In genomic region chr8:106518763-106519162, GRCm38 (mm10) we compare ENCODE assay signal across 23 mouse cellular contexts. TPM values are rescaled to one million over a fixed set of nuclear protein-coding genes. Genes with fewer than 3 reads are reported as not detected.
DNase-seq lines count a peak whose midpoint lies in the region; ATAC-seq and TF ChIP-seq lines count a peak whose summit lies in the region.
"Had no signal": no experiment of that assay in that cellular context is flagged by ENCODE, and none has a peak within 500 bp of the region (broad histone marks: within the 10 kb centered on the region; RNA-seq: fewer than 3 reads in every experiment).

No protein-coding gene starts in this region.

- no peaks in the 10 kb centered on the region for H3K79me2 ChIP-seq in heart, adult 2 months (replicated peaks; ENCODE audit: control insufficient read depth, insufficient read depth, low read length)

- ATAC-seq in heart, embryonic 14.5 days (ENCODE audit: insufficient number of reproducible peaks, insufficient read depth, low FRiP score, low read depth): peak; percentile 44; the same call in 1 of the 2 replicates
- ATAC-seq in activated CD4-positive, CD25-positive, alpha-beta regulatory T cell, adult 4 months: no peak
- ATAC-seq: forebrain, embryonic 14.5 days had no signal

- no peak for TF ChIP-seq CTCF in heart, adult 2 months (IDR thresholded peaks at IDR 0.05)

- no peaks in the 10 kb centered on the region for H3K9me3 ChIP-seq in heart, embryonic 14.5 days (ENCODE audit: control insufficient read depth, low read length)
- H3K9me3 ChIP-seq in limb, embryonic 10.5 days (replicated peaks): no peaks in the 10 kb centered on the region
- H3K9me3 ChIP-seq: embryonic facial prominence, embryonic 12.5 days; hindbrain, embryonic 15.5 days; limb, embryonic 13.5 days; liver, embryonic 15.5 days; neural tube, embryonic 15.5 days had no signal

- H3K4me2 ChIP-seq in heart, embryonic 14.5 days (ENCODE audit: low read length): 0 out of 2 replicates have a peak overlapping the region, but pooled peaks have one; percentile 22
- H3K4me2 ChIP-seq: embryonic facial prominence, embryonic 12.5 days; hindbrain, embryonic 15.5 days; limb, embryonic 13.5 days; liver, embryonic 15.5 days; neural tube, embryonic 15.5 days had no signal

- TF ChIP-seq POLR2A in heart, adult 2 months (IDR thresholded peaks at IDR 0.05; ENCODE audit: insufficient read depth, low read depth, low read length): no peak

- peak overlapping the region; percentile 81 to 89 for H3K27ac ChIP-seq in heart, embryonic 14.5 days (replicated peaks in 1 of 2; ENCODE audit: control insufficient read depth in 1 of 2, insufficient read depth in 1 of 2, low read depth in 2 of 2, low read length in 2 of 2)
- no peak overlapping the region for H3K27ac ChIP-seq in heart, adult 2 months
- H3K27ac ChIP-seq in limb, embryonic 10.5 days: 0 out of 2 replicates have a peak overlapping the region, but pooled peaks have one; percentile 21
- H3K27ac ChIP-seq: embryonic facial prominence, embryonic 12.5 days; hindbrain, embryonic 15.5 days; limb, embryonic 13.5 days; liver, embryonic 15.5 days; neural tube, embryonic 15.5 days had no signal

- H3K9ac ChIP-seq in heart, embryonic 14.5 days (ENCODE audit: low read length): no peak overlapping the region
- H3K9ac ChIP-seq in heart, adult 2 months (ENCODE audit: low read depth, low read length): no peak overlapping the region
- H3K9ac ChIP-seq: embryonic facial prominence, embryonic 12.5 days; hindbrain, embryonic 15.5 days; limb, embryonic 13.5 days; liver, embryonic 15.5 days; neural tube, embryonic 15.5 days had no signal

- TF ChIP-seq EP300 in heart, adult 2 months (IDR thresholded peaks at IDR 0.05; ENCODE audit: insufficient read depth, low read depth, low read length): no peak

- intact Hi-C loops in heart, adult 2 months (cut with DNase I): no loop called here

- H3K36me3 ChIP-seq in heart, embryonic 14.5 days (ENCODE audit: control insufficient read depth, insufficient read depth, low read length): peaks cover 8% of the 10 kb centered on the region; the same call in 1 of the 2 replicates
- H3K36me3 ChIP-seq in heart, adult 2 months (ENCODE audit: control insufficient read depth, insufficient read depth, low read length): no peaks in the 10 kb centered on the region
- peaks cover 42% of the 10 kb centered on the region for H3K36me3 ChIP-seq in limb, embryonic 10.5 days
- H3K36me3 ChIP-seq: embryonic facial prominence, embryonic 12.5 days; hindbrain, embryonic 15.5 days; liver, embryonic 15.5 days; neural tube, embryonic 15.5 days had no signal

- no peak for DNase-seq in heart, adult 2 months
- peak; percentile 64 for DNase-seq in 3134 (ENCODE audit: extremely low read depth, insufficient read length, low spot score)
- peak; percentile 56 for DNase-seq in Muller cell, postnatal 12 days (ENCODE audit: inconsistent ontology term)
- no peak for DNase-seq in limb, embryonic 10.5 days (ENCODE audit: low spot score)
- DNase-seq in spleen, adult 18-20 months: no peak
- DNase-seq in cerebellum, adult 9-10 months: no peak
- DNase-seq: cerebellum, postnatal 36 days; retina, postnatal 1 day had no signal

- no peak overlapping the region for H3K4me3 ChIP-seq in heart, embryonic 14.5 days (ENCODE audit: control insufficient read depth in 1 of 2, insufficient read depth in 1 of 2, low read depth in 1 of 2, low read length in 2 of 2)
- no peak overlapping the region for H3K4me3 ChIP-seq in heart, adult 2 months
- no peak overlapping the region for H3K4me3 ChIP-seq in limb, embryonic 10.5 days
- H3K4me3 ChIP-seq: embryonic facial prominence, embryonic 12.5 days; hindbrain, embryonic 15.5 days; limb, embryonic 13.5 days; liver, embryonic 15.5 days; megakaryocyte, embryonic 14.5 days; neural tube, embryonic 15.5 days had no signal

- 2% methylated on average over 3 of the region's 3 CpGs for WGBS in heart, embryonic 14.5 days
- 7% methylated on average over 3 of the region's 3 CpGs for WGBS in heart, adult 2 months
- WGBS in limb, embryonic 10.5 days: 20% methylated on average over 3 of the region's 3 CpGs

- no peaks in the 10 kb centered on the region for H3K27me3 ChIP-seq in heart, embryonic 14.5 days (ENCODE audit: control insufficient read depth, insufficient read depth, low read length)
- H3K27me3 ChIP-seq in heart, adult 2 months (ENCODE audit: control insufficient read depth, insufficient read depth, low read length): no peaks in the 10 kb centered on the region
- no peaks in the 10 kb centered on the region for H3K27me3 ChIP-seq in limb, embryonic 10.5 days (ENCODE audit: low read depth, poor library complexity, severe bottlenecking)
- H3K27me3 ChIP-seq: CH12.LX; embryonic facial prominence, embryonic 12.5 days; limb, embryonic 13.5 days had no signal

- peaks cover 33 to 68% of the 10 kb centered on the region in 2 experiments for H3K4me1 ChIP-seq in heart, embryonic 14.5 days (ENCODE audit: control insufficient read depth in 2 of 2, insufficient read depth in 2 of 2, low read length in 2 of 2)
- H3K4me1 ChIP-seq in heart, adult 2 months (ENCODE audit: control insufficient read depth, insufficient read depth, low read length): no peaks in the 10 kb centered on the region
- peaks cover 68% of the 10 kb centered on the region for H3K4me1 ChIP-seq in limb, embryonic 10.5 days
- H3K4me1 ChIP-seq: embryonic facial prominence, embryonic 12.5 days; hindbrain, embryonic 15.5 days; liver, embryonic 15.5 days; megakaryocyte, embryonic 14.5 days had no signal

RNA-seq across cellular contexts. Expression of gene Cdh3, which starts 8.1 kb away (rescaled TPM):
- 9.2 and 15.0 TPM in 2 replicates for polyA plus RNA-seq in heart, embryonic 14.5 days (2014; fragmentation: Nextera tagmentation; extraction: Ambion mirVana)
- 1 to 10 TPM in 1 of 2 experiments, under 1 TPM in 1; 0.91 to 1.1 TPM for total RNA-seq in heart, adult 2 months (2021)
- polyA plus RNA-seq in heart, adult 2 months (2012; rRNA removed): 1.2 and 1.4 TPM in 2 replicates
- 29.7 and 34.5 TPM in 2 replicates for polyA plus RNA-seq in limb, embryonic 10.5 days (2016; fragmentation: Nextera tagmentation; extraction: Ambion mirVana)
- polyA plus RNA-seq in activated CD4-positive, CD25-positive, alpha-beta regulatory T cell, adult 4 months (2017; shearing (Covaris generic)): not detected
- total RNA-seq: CH12.LX had no signal

RNA-seq across cellular contexts. Expression of gene 6030452D12Rik, which starts 18.4 kb away (rescaled TPM):
- not detected in 2 replicates for polyA plus RNA-seq in heart, embryonic 14.5 days (2014; fragmentation: Nextera tagmentation; extraction: Ambion mirVana)
- not detected for total RNA-seq in heart, adult 2 months (2021)
- polyA plus RNA-seq in heart, adult 2 months (2012; rRNA removed): not detected in 2 replicates
- polyA plus RNA-seq in limb, embryonic 10.5 days (2016; fragmentation: Nextera tagmentation; extraction: Ambion mirVana): not detected in 2 replicates
- not detected for polyA plus RNA-seq in activated CD4-positive, CD25-positive, alpha-beta regulatory T cell, adult 4 months (2017; shearing (Covaris generic))
- total RNA-seq: adrenal gland, postnatal 4 days; CH12.LX; layer of hippocampus, adult 18-20 months; left cerebral cortex, adult 18-20 months had no signal
- polyA plus RNA-seq: embryonic facial prominence, embryonic 12.5 days; forebrain, embryonic 14.5 days; gonadal fat pad, adult 2 months; hindbrain, embryonic 15.5 days; kidney, embryonic 14.5 days; limb, embryonic 13.5 days; liver, embryonic 15.5 days; neural tube, embryonic 15.5 days had no signal

RNA-seq across cellular contexts. Expression of gene Gm10073, which starts 54.5 kb away (rescaled TPM):
- 7.3 and 9.3 TPM in 2 replicates for polyA plus RNA-seq in heart, embryonic 14.5 days (2014; fragmentation: Nextera tagmentation; extraction: Ambion mirVana)
- 100 to 1,000 TPM; 109 to 123 TPM for total RNA-seq in heart, adult 2 months (2021)
- 31.2 and 34.2 TPM in 2 replicates for polyA plus RNA-seq in heart, adult 2 months (2012; rRNA removed)
- 7.9 and 8.0 TPM in 2 replicates for polyA plus RNA-seq in limb, embryonic 10.5 days (2016; fragmentation: Nextera tagmentation; extraction: Ambion mirVana)
- 100 to 1,000 TPM in 1 of 2 experiments, 10 to 100 TPM in 1; 85.5 to 100 TPM for polyA plus RNA-seq in activated CD4-positive, CD25-positive, alpha-beta regulatory T cell, adult 4 months (2017; shearing (Covaris generic))

Comparison
In these comparisons a context has a peak if more than half of its experiments do, and no peak if none do; other contexts are left out.
1. DNase-seq: peak in 3134 (single experiment) and Muller cell, postnatal 12 days (single experiment); none in heart, adult 2 months (0 of 2), limb, embryonic 10.5 days (single experiment), spleen, adult 18-20 months (0 of 2) and cerebellum, adult 9-10 months (single experiment).